Mouse (Mus musculus): ENCODE measurements around the gene Trim63.

- TF ChIP-seq CTCF (IDR thresholded peaks at IDR 0.05; ENCODE audit: extremely low read depth, insufficient read length, insufficient replicate concordance, low read depth, low read length) (peak; percentile 58; the same call in 1 of the 2 replicates), POLR2A (IDR thresholded peaks at IDR 0.05; ENCODE audit: low read depth, low read length) (no peak)
These were observed 7.4 kb upstream of the Trim63 start for GRCm38 (mm10) chr4:134307367-134308072.

All from small intestine, adult 2 months (tissue).